Mouse (Mus musculus) heart, postnatal 0 days (tissue): ENCODE measurements around the gene Clmp.

Source experiments
- CTCF ChIP-seq: IDR thresholded peaks from 2 replicates; pipeline ENCODE4 v1.5.1; 2016; ENCODE audit warnings: antibody characterized with exemption, control low read depth, low read depth
- EP300 ChIP-seq: IDR thresholded peaks from 2 replicates; pipeline ENCODE4 v1.6.1; 2016; ENCODE audit warnings: antibody characterized with exemption, low read depth

DNA sequence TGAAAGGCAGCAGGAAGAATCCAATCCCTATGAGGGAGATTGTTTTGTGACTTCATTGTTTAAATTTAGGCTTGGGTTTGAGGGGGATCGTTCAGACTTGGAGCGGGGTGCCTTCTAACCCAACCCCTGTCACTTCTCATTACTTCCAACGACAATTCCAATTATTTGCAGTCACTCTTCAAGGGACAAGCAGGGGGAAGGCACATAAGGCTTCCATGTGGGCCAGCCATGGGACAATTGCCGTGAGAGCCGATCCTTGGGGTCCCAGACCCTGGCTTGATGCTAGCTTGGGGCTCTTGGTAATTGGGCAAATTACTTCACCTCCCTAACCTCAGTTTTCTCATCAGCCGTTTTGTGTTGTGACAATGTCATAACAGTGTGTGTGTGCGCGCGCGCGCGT lies 8.5 kb downstream of the Clmp start:
- TF ChIP-seq CTCF (no peak), EP300 (no peak)
